Mouse (Mus musculus) inflammation-experienced regulatory T-cells, adult 16 weeks (primary cell): ENCODE data around the gene Lsr. TPM values are rescaled to one million over a fixed set of nuclear protein-coding genes. Genes with fewer than 3 reads are reported as not detected.

Experiments used
- polyA plus RNA-seq: library from polyadenylated mRNA; unstranded; fragments of 100-300 nt; shearing (Covaris generic); gene quantifications from one replicate; pipeline ENCODE4 v1.2.1, GENCODE M21; 2017

Lsr gene
- polyA plus RNA-seq: 8.0 TPM

GRCm38 (mm10) chr7:30973251-30973500 lies at the start of gene Lsr:
Lsr (minus strand) TSS chr7:30973464.

GRCm38 (mm10) chr7:30973501-30974289 lies 431 bp upstream of the Lsr start, which contains the start of gene Fam187b:
Fam187b (plus strand) TSS chr7:30973790.

DNA sequence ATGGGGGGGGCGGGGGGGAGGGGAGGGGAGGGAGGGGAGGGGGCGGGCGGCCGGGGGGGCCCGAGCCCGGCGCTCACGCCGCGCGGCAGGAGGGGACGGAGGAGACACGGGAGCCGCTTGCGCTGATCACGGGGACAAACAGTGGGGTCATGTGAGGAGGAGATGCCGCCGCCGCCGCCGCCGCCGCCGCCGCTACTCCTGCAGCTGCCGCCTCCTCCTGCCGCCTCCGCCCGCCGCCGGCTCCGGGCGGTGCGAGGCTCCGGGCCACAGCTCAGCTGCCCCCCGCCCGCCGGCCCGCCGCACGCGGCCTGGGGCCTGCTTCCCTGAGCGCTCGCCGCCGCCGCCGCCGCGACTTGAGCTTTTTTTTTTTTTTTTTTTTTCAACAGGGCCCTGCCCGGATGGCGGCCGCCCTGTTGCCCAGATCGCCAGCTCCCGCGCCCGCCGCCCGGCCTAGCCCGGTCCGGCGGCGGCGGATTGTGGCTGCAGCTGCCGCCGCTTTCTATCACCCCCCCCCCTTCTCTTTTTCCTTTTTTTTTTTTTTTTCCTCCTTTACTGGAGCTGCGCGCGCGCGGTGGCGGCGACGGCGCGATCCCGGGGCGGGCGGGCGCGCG lies 16.4 kb downstream of the Lsr start, which contains the start of gene Usf2:
Usf2 (minus strand) TSS at position 48 of the 611 bp plus-strand sequence.

DNA sequence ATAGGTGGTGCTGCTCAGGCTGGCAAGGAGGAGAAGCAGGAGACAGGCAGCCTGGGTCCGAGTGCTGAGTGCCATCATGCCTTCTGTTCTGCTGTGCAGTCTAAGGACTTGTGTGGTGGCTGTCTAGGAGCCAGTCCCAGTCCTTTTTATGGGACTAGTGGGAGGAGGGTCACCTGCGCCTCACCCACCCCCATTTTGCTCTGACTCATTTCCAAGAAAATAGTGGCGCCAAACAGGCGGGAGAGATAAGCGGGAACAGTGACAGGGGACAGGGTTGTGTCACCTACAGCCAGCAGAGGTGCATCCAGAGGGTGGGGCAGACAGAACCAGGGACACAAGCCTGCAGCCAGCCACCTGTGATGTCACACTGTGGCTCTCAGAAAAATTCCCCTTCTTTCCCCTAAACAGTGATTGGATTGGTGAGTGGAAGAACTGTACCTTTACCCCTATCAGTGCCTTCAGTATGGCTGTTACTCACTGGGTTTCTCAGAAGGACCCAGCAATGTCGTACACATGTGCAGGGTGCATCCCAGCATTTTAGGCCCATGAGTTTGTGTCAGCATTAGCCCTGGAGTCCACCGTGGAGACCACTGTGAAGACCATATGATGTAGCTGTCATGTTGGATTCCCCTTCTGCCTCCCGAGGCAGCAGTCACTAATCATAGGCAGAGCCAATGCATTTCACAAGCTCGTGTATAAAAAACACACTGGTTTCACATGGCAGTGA lies 29.2 kb downstream of the Lsr start, which contains the start of gene Hamp:
Hamp (minus strand) TSS at position 124 of the 727 bp plus-strand sequence.

DNA sequence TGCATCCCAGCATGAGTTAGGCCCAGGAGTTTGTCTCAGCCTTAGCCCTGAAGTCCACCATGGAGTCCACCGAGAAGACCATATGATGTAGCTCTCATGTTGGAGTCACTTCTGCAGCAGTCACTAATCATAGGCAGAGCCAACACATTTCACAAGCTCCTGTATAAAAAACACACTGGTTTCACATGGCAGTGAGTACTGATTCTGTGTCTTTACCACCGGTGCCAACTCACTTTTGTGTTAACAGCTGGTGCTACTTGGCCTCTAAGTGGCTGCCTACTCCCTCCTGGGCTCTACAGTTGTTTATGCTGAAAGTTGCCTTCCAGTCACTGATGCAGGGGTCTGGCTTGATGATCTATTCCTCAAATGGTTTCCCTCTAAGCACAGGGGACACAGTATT lies 48.7 kb downstream of the Lsr start, which contains the start of gene Hamp2:
Hamp2 (minus strand) TSS at position 101 of the 400 bp plus-strand sequence.

GRCm38 (mm10) chr7:30914732-30915131 lies 58.5 kb downstream of the Lsr start, which contains the start of gene Mag:
Mag (minus strand) TSS chr7:30914873.

Other genes with a start within 250 kb of the Lsr start
- gene Tmem147, start 243.9 kb downstream of the Lsr start, polyA plus RNA-seq: 117 TPM
- gene Gapdhs, start 229.8 kb downstream of the Lsr start, polyA plus RNA-seq: 0.37 TPM
- gene Sbsn, start 222.0 kb downstream of the Lsr start, polyA plus RNA-seq: 1.3 TPM
- gene Dmkn, start 209.7 kb downstream of the Lsr start, polyA plus RNA-seq: not detected
- not detected for gene Krtdap, start 185.6 kb downstream of the Lsr start, polyA plus RNA-seq
- not detected for gene Ffar2, start 149.7 kb downstream of the Lsr start, polyA plus RNA-seq
- not detected for gene Ffar3, start 117.3 kb downstream of the Lsr start, polyA plus RNA-seq
- 0.24 TPM for gene Ffar1, start 111.9 kb downstream of the Lsr start, polyA plus RNA-seq
- 24.5 TPM for gene Cd22, start 93.1 kb downstream of the Lsr start, polyA plus RNA-seq
- 0.12 TPM for gene Mag, start 58.6 kb downstream of the Lsr start, polyA plus RNA-seq
- gene Hamp2, start 48.8 kb downstream of the Lsr start, polyA plus RNA-seq: not detected
- not detected for gene Hamp, start 29.4 kb downstream of the Lsr start, polyA plus RNA-seq
- gene Usf2, start 16.7 kb downstream of the Lsr start, polyA plus RNA-seq: 10.4 TPM
- 1.4 TPM for gene Fam187b, start 326 bp upstream of the Lsr start, polyA plus RNA-seq
- 1,750 TPM for gene Fxyd5, start 69.0 kb upstream of the Lsr start, polyA plus RNA-seq
- not detected for gene Fxyd7, start 78.0 kb upstream of the Lsr start, polyA plus RNA-seq
- not detected for gene Fxyd1, start 83.7 kb upstream of the Lsr start, polyA plus RNA-seq
- gene Lgi4, start 85.9 kb upstream of the Lsr start, polyA plus RNA-seq: not detected
- gene Fxyd3, start 103.2 kb upstream of the Lsr start, polyA plus RNA-seq: not detected
- 15.9 TPM for gene Hpn, start 141.8 kb upstream of the Lsr start, polyA plus RNA-seq
- not detected for gene Scn1b, start 153.5 kb upstream of the Lsr start, polyA plus RNA-seq
- 297 TPM for gene Gramd1a, start 182.4 kb upstream of the Lsr start, polyA plus RNA-seq